ENCODE assay signal across 20 mouse cellular contexts in genomic region chr13:47347835-47348234, GRCm38 (mm10).
DNase-seq lines count a peak whose midpoint lies in the region; ATAC-seq and TF ChIP-seq lines count a peak whose summit lies in the region.
"Had no signal": no experiment of that assay in that cellular context is flagged by ENCODE, and none has a peak within 500 bp of the region (broad histone marks: within the 10 kb centered on the region; RNA-seq: fewer than 3 reads in every experiment).

No protein-coding gene starts in this region.

- H3K27ac ChIP-seq in embryonic facial prominence, embryonic 11.5 days (replicated peaks; ENCODE audit: low read depth, low read length) = no peak overlapping the region
- no peak overlapping the region for H3K27ac ChIP-seq in embryonic facial prominence, embryonic 10.5 days (replicated peaks)
- H3K27ac ChIP-seq in liver, adult 2 months (replicated peaks; ENCODE audit: insufficient read depth, low read depth, low read length) = no peak overlapping the region
- H3K27ac ChIP-seq in liver, embryonic 11.5 days (ENCODE audit: low read depth, low read length) = no peak overlapping the region
- no peak overlapping the region for H3K27ac ChIP-seq in intestine, postnatal 0 days (ENCODE audit: low read depth, low read length)
- H3K27ac ChIP-seq: embryonic facial prominence, embryonic 12.5 days; forebrain, embryonic 15.5 days had no signal

- H3K4me2 ChIP-seq in embryonic facial prominence, embryonic 11.5 days (ENCODE audit: low read depth, low read length) = no peak overlapping the region
- H3K4me2 ChIP-seq in liver, embryonic 11.5 days = no peak overlapping the region
- H3K4me2 ChIP-seq in intestine, postnatal 0 days (replicated peaks; ENCODE audit: low read depth) = no peak overlapping the region
- H3K4me2 ChIP-seq: forebrain, embryonic 13.5 days; forebrain, embryonic 15.5 days had no signal

- TF ChIP-seq POLR2A in liver, adult 2 months (IDR thresholded peaks at IDR 0.05; ENCODE audit: extremely low read depth, insufficient read depth, low read length) = no peak

- H3K4me3 ChIP-seq in embryonic facial prominence, embryonic 11.5 days (ENCODE audit: low read depth, low read length) = no peak overlapping the region
- H3K4me3 ChIP-seq in embryonic facial prominence, embryonic 10.5 days = no peak overlapping the region
- no peak overlapping the region for H3K4me3 ChIP-seq in liver, adult 2 months (ENCODE audit: insufficient read depth, low read depth, low read length)
- no peak overlapping the region for H3K4me3 ChIP-seq in liver, embryonic 11.5 days (ENCODE audit: low read depth, low read length)
- no peak overlapping the region for H3K4me3 ChIP-seq in intestine, postnatal 0 days (ENCODE audit: low read depth, low read length)
- H3K4me3 ChIP-seq: embryonic facial prominence, embryonic 12.5 days; forebrain, embryonic 13.5 days; forebrain, embryonic 15.5 days had no signal

- TF ChIP-seq CTCF in liver, adult 2 months (IDR thresholded peaks at IDR 0.05; ENCODE audit: low read depth, low read length) = no peak
- no peak for TF ChIP-seq CTCF in intestine, postnatal 0 days (IDR thresholded peaks at IDR 0.05; ENCODE audit: low read depth)

- no peaks in the 10 kb centered on the region for H3K79me2 ChIP-seq in liver, adult 2 months (ENCODE audit: control insufficient read depth, insufficient read depth, low read length)

- peak; percentile 34 for DNase-seq in embryonic facial prominence, embryonic 11.5 days (ENCODE audit: low spot score)
- no peak for DNase-seq in embryonic facial prominence, embryonic 10.5 days (ENCODE audit: low spot score)
- DNase-seq in liver, adult 2 months (ENCODE audit: extremely low read depth, low read depth, low spot score) = peak; percentile 3
- DNase-seq in liver, embryonic 11.5 days (ENCODE audit: low spot score) = no peak
- DNase-seq in Muller cell, postnatal 12 days (ENCODE audit: inconsistent ontology term) = no peak
- DNase-seq: adrenal gland, adult 8-10 months; adrenal gland, postnatal 14 days; adrenal gland, postnatal 36 days; cerebellum, adult 11-12 months; cerebellum, adult 2 months; cerebellum, adult 9-10 months; cerebellum, postnatal 10 days; cerebellum, postnatal 25 days; forebrain, postnatal 0 days had no signal

- no peak overlapping the region for H3K9ac ChIP-seq in embryonic facial prominence, embryonic 11.5 days (replicated peaks; ENCODE audit: low read length)
- no peak overlapping the region for H3K9ac ChIP-seq in liver, adult 2 months (ENCODE audit: low read depth, low read length)
- H3K9ac ChIP-seq in liver, embryonic 11.5 days (ENCODE audit: low read depth, low read length) = no peak overlapping the region
- H3K9ac ChIP-seq in intestine, postnatal 0 days (ENCODE audit: low read depth, low read length) = no peak overlapping the region
- H3K9ac ChIP-seq: embryonic facial prominence, embryonic 12.5 days; forebrain, embryonic 13.5 days; forebrain, embryonic 15.5 days; forebrain, postnatal 0 days had no signal

- H3K36me3 ChIP-seq in embryonic facial prominence, embryonic 11.5 days (replicated peaks; ENCODE audit: control insufficient read depth, insufficient read depth, low read depth, low read length) = no peaks in the 10 kb centered on the region
- H3K36me3 ChIP-seq in embryonic facial prominence, embryonic 10.5 days (replicated peaks) = no peaks in the 10 kb centered on the region
- no peaks in the 10 kb centered on the region for H3K36me3 ChIP-seq in liver, adult 2 months (ENCODE audit: control insufficient read depth, insufficient read depth, low read length)
- no peaks in the 10 kb centered on the region for H3K36me3 ChIP-seq in liver, embryonic 11.5 days (ENCODE audit: control insufficient read depth, insufficient read depth, low read length)
- no peaks in the 10 kb centered on the region for H3K36me3 ChIP-seq in intestine, postnatal 0 days (ENCODE audit: control insufficient read depth, insufficient read depth)
- H3K36me3 ChIP-seq: embryonic facial prominence, embryonic 12.5 days; forebrain, embryonic 15.5 days had no signal

- no peaks in the 10 kb centered on the region for H3K27me3 ChIP-seq in embryonic facial prominence, embryonic 11.5 days (ENCODE audit: control insufficient read depth, insufficient read depth, low read length)
- no peaks in the 10 kb centered on the region for H3K27me3 ChIP-seq in embryonic facial prominence, embryonic 10.5 days (replicated peaks; ENCODE audit: low read depth, poor library complexity, severe bottlenecking)
- H3K27me3 ChIP-seq in liver, adult 2 months (ENCODE audit: control insufficient read depth, insufficient read depth, low read length) = peaks cover 6% of the 10 kb centered on the region; the same call in 1 of the 2 replicates
- H3K27me3 ChIP-seq in liver, embryonic 11.5 days (replicated peaks; ENCODE audit: control insufficient read depth, insufficient read depth, low read length) = no peaks in the 10 kb centered on the region
- no peaks in the 10 kb centered on the region for H3K27me3 ChIP-seq in intestine, postnatal 0 days (replicated peaks; ENCODE audit: control insufficient read depth, insufficient read depth, low read length)
- H3K27me3 ChIP-seq: embryonic facial prominence, embryonic 12.5 days; forebrain, embryonic 13.5 days; forebrain, embryonic 15.5 days had no signal

- no peak for ATAC-seq in embryonic facial prominence, embryonic 11.5 days (replicated peaks; ENCODE audit: insufficient number of reproducible peaks, low FRiP score, low TSS enrichment, low read depth)
- no peak for ATAC-seq in liver, embryonic 11.5 days (replicated peaks; ENCODE audit: low FRiP score)
- ATAC-seq in intestine, postnatal 0 days = peak; percentile 65
- ATAC-seq: activated CD4-positive, CD25-positive, alpha-beta regulatory T cell, adult 4 months; Patski had no signal

- H3K4me1 ChIP-seq in embryonic facial prominence, embryonic 11.5 days (ENCODE audit: control insufficient read depth, insufficient read depth, low read length) = no peaks in the 10 kb centered on the region
- peaks cover 6% of the 10 kb centered on the region; the same call in 1 of the 2 replicates for H3K4me1 ChIP-seq in embryonic facial prominence, embryonic 10.5 days
- H3K4me1 ChIP-seq in liver, adult 2 months (ENCODE audit: control insufficient read depth, insufficient read depth, low read length) = no peaks in the 10 kb centered on the region
- no peaks in the 10 kb centered on the region for H3K4me1 ChIP-seq in liver, embryonic 11.5 days (replicated peaks; ENCODE audit: control insufficient read depth, insufficient read depth, low read length)
- no peaks in the 10 kb centered on the region for H3K4me1 ChIP-seq in intestine, postnatal 0 days (replicated peaks; ENCODE audit: control insufficient read depth, insufficient read depth, low read length)

- no peaks in the 10 kb centered on the region for H3K9me3 ChIP-seq in embryonic facial prominence, embryonic 11.5 days (replicated peaks; ENCODE audit: control insufficient read depth, low read length)
- H3K9me3 ChIP-seq in embryonic facial prominence, embryonic 10.5 days = no peaks in the 10 kb centered on the region
- H3K9me3 ChIP-seq in liver, embryonic 11.5 days (ENCODE audit: control insufficient read depth, low read length) = no peaks in the 10 kb centered on the region
- no peaks in the 10 kb centered on the region for H3K9me3 ChIP-seq in intestine, postnatal 0 days (ENCODE audit: control insufficient read depth)
- H3K9me3 ChIP-seq: embryonic facial prominence, embryonic 12.5 days; forebrain, embryonic 13.5 days; forebrain, embryonic 15.5 days had no signal

- WGBS in embryonic facial prominence, embryonic 11.5 days = 66% methylated on average over 6 of the region's 6 CpGs
- 72% methylated on average over 6 of the region's 6 CpGs for WGBS in embryonic facial prominence, embryonic 10.5 days
- WGBS in liver, adult 2 months = 40% methylated on average over 6 of the region's 6 CpGs
- WGBS in liver, embryonic 11.5 days = 66% methylated on average over 6 of the region's 6 CpGs
- WGBS in intestine, postnatal 0 days = 46% methylated on average over 6 of the region's 6 CpGs

Comparison
In these comparisons a context has a peak if more than half of its experiments do, and no peak if none do; other contexts are left out.
1. DNase-seq: peak in embryonic facial prominence, embryonic 11.5 days (single experiment) and liver, adult 2 months (single experiment); none in embryonic facial prominence, embryonic 10.5 days (single experiment), liver, embryonic 11.5 days (single experiment) and Muller cell, postnatal 12 days (single experiment).